Mouse (Mus musculus) left cerebral cortex, postnatal 14 days (tissue): ENCODE data around the gene Ttyh2. TPM values are rescaled to one million over a fixed set of nuclear protein-coding genes. Genes with fewer than 3 reads are reported as not detected.
A peak's percentile ranks its signal among the peaks of the same experiment; 100 is the strongest.

Experiments
- DNase-seq, 2 experiments: peaks; one replicate each; pipeline ENCODE4 v3.0.0; 2021 to 2022; ENCODE audit warnings: low spot score in 2 of 2, mixed read lengths in 1 of 2
- intact Hi-C: fragments of 180-260 bp; cut with DNase I; formaldehyde crosslinking; loops from one replicate; pipeline ENCODE4 v1.15.1; 2025
- long read RNA-seq, 2 experiments: library from polyadenylated mRNA; stranded (forward); transcript quantifications; one replicate each; pipeline ENCODE4 v2.0.0; 2021
- total RNA-seq, 2 experiments: library from RNA; stranded (reverse); gene quantifications; 2 replicates each; pipeline ENCODE4 v1.2.3; 2021

The Ttyh2 gene
- total RNA-seq: 10 to 100 TPM; 24.0 to 24.6 TPM
- long read RNA-seq, experiment 1, transcript Ttyh2-201 (14 exons, 3,486 nt): major isoform, 11 of 54 reads
- long read RNA-seq, experiment 1, partial matches to known transcripts: 42 of 54 reads
- long read RNA-seq, experiment 1, other reads (novel, unspliced or antisense): 1 of 54 reads
- long read RNA-seq, experiment 2, transcript Ttyh2-201 (14 exons, 3,486 nt): major isoform, 5 of 43 reads
- long read RNA-seq, experiment 2, partial matches to known transcripts: 37 of 43 reads
- long read RNA-seq, experiment 2, other reads (novel, unspliced or antisense): 1 of 43 reads

- intact Hi-C loops: loop anchor here (5.0 to 10.0 kb wide), 2 partner anchors 59 to 112 kb away; no protein-coding TSS in a partner anchor
- DNase-seq: peak in 1 of 2 experiments; percentile 55
Measured at GRCm38 (mm10) chr11:114675341-114675825, at the start of gene Ttyh2. TSS of gene Ttyh2 (plus strand) at chr11:114675431.

GRCm38 (mm10) chr11:114626071-114626690, 49.0 kb upstream of the Ttyh2 start:
- DNase-seq: no peak
- intact Hi-C loops: no loop called here

- no peak for DNase-seq
- intact Hi-C loops: no loop called here
Measured at GRCm38 (mm10) chr11:114627036-114627435, 48.2 kb upstream of the Ttyh2 start.

- intact Hi-C loops: no loop called here
- DNase-seq: no peak
Measured at GRCm38 (mm10) chr11:114628032-114628431, 47.2 kb upstream of the Ttyh2 start.

GRCm38 (mm10) chr11:114630044-114630443, 45.2 kb upstream of the Ttyh2 start:
- DNase-seq: no peak
- intact Hi-C loops: loop anchor here (5.0 to 10.0 kb wide), 3 partner anchors 153 to 925 kb away; no protein-coding TSS in a partner anchor

GRCm38 (mm10) chr11:114632266-114632665, 43.0 kb upstream of the Ttyh2 start:
- DNase-seq: no peak
- intact Hi-C loops: loop anchor here (5.0 to 10.0 kb wide), 3 partner anchors 155 to 927 kb away; no protein-coding TSS in a partner anchor

- intact Hi-C loops: loop anchor here (5.0 to 10.0 kb wide), 5 partner anchors 114 to 931 kb away; partner anchors contain the start of gene Sdk2
- peak; percentile 90 to 92 for DNase-seq
Measured at GRCm38 (mm10) chr11:114636292-114636691, 38.9 kb upstream of the Ttyh2 start.

GRCm38 (mm10) chr11:114636727-114637505, 38.3 kb upstream of the Ttyh2 start:
- DNase-seq: peak; percentile 29 to 55
- intact Hi-C loops: loop anchor here (5.0 to 10.0 kb wide), 5 partner anchors 115 to 932 kb away; partner anchors contain the start of gene Sdk2

GRCm38 (mm10) chr11:114638647-114639290, 36.5 kb upstream of the Ttyh2 start:
- peak in 1 of 2 experiments; percentile 33 for DNase-seq
- intact Hi-C loops: loop anchor here (5.0 to 10.0 kb wide), 5 partner anchors 116 to 934 kb away; partner anchors contain the start of gene Sdk2

GRCm38 (mm10) chr11:114639681-114640103, 35.5 kb upstream of the Ttyh2 start:
- intact Hi-C loops: loop anchor here (5.0 to 10.0 kb wide), 5 partner anchors 117 to 935 kb away; partner anchors contain the start of gene Sdk2
- DNase-seq: peak; percentile 20 to 29

GRCm38 (mm10) chr11:114640658-114641057, 34.6 kb upstream of the Ttyh2 start:
- intact Hi-C loops: no loop called here

GRCm38 (mm10) chr11:114641136-114641535, 34.1 kb upstream of the Ttyh2 start:
- no peak for DNase-seq
- intact Hi-C loops: no loop called here

More at GRCm38 (mm10) chr11:114640658-114641057, 34.6 kb upstream of the Ttyh2 start:
- no peak for DNase-seq

GRCm38 (mm10) chr11:114642184-114642583, 33.0 kb upstream of the Ttyh2 start:
- DNase-seq: no peak
- intact Hi-C loops: no loop called here

GRCm38 (mm10) chr11:114642926-114643325, 32.3 kb upstream of the Ttyh2 start:
- intact Hi-C loops: no loop called here
- no peak for DNase-seq

- DNase-seq: no peak
- intact Hi-C loops: no loop called here
Measured at GRCm38 (mm10) chr11:114644122-114644521, 31.1 kb upstream of the Ttyh2 start.

GRCm38 (mm10) chr11:114649510-114649909, 25.7 kb upstream of the Ttyh2 start:
- intact Hi-C loops: no loop called here
- DNase-seq: no peak

- intact Hi-C loops: no loop called here
Measured at GRCm38 (mm10) chr11:114652531-114652930, 22.7 kb upstream of the Ttyh2 start.

GRCm38 (mm10) chr11:114653664-114654063, 21.6 kb upstream of the Ttyh2 start:
- no peak for DNase-seq
- intact Hi-C loops: no loop called here

More at GRCm38 (mm10) chr11:114652531-114652930, 22.7 kb upstream of the Ttyh2 start:
- no peak for DNase-seq

- DNase-seq: no peak
- intact Hi-C loops: no loop called here
Measured at GRCm38 (mm10) chr11:114654552-114654951, 20.7 kb upstream of the Ttyh2 start.
